Mouse (Mus musculus) forebrain, embryonic 15.5 days (tissue): ENCODE data around the gene Btla. TPM values are rescaled to one million over a fixed set of nuclear protein-coding genes. Genes with fewer than 3 reads are reported as not detected.

Experiments
- ATAC-seq: fragments of 200-750 bp; cut with Nextera tagmentation; replicated peaks from 2 replicates; pipeline ENCODE4 v1.8.0; 2017; ENCODE audit warnings: mild to moderate bottlenecking, moderate TSS enrichment, moderate library complexity
- H3K27ac ChIP-seq: fragments of 300-500 bp; sonication (generic); replicated peaks from 2 replicates; pipeline ENCODE4 v1.5.1; 2015; ENCODE audit warnings: mild to moderate bottlenecking, inconsistent platforms
- H3K27me3 ChIP-seq: fragments of 300-500 bp; sonication (generic); 2 replicates; pipeline ENCODE4 v1.6.1; 2015; ENCODE audit warnings: inconsistent platforms
- H3K36me3 ChIP-seq: fragments of 300-500 bp; sonication (generic); 2 replicates; pipeline ENCODE4 v1.6.1; 2015; ENCODE audit warnings: mild to moderate bottlenecking, inconsistent platforms
- H3K4me1 ChIP-seq: fragments of 300-500 bp; sonication (generic); 2 replicates; pipeline ENCODE4 v1.6.1; 2015; ENCODE audit warnings: inconsistent platforms
- H3K4me2 ChIP-seq: fragments of 300-500 bp; sonication (generic); replicated peaks from 2 replicates; pipeline ENCODE4 v1.6.1; 2015; ENCODE audit warnings: mild to moderate bottlenecking, inconsistent platforms
- H3K4me3 ChIP-seq: fragments of 300-500 bp; sonication (generic); 2 replicates; pipeline ENCODE4 v1.5.1; 2015; ENCODE audit warnings: mild to moderate bottlenecking, inconsistent platforms
- H3K9ac ChIP-seq: fragments of 300-500 bp; sonication (generic); replicated peaks from 2 replicates; pipeline ENCODE4 v1.6.1; 2015; ENCODE audit warnings: mild to moderate bottlenecking, inconsistent platforms
- H3K9me3 ChIP-seq: fragments of 300-500 bp; sonication (generic); 2 replicates; pipeline ENCODE4 v1.6.1; 2016; ENCODE audit warnings: inconsistent platforms
- WGBS: fragments of 180-500 bp; shearing (Covaris S2); methylation state at CpG from one replicate; pipeline ENCODE4 v1.1.7; 2015; ENCODE audit warnings: mixed read lengths; 5-methylcytosine and 5-hydroxymethylcytosine counted together
- polyA plus RNA-seq: library from polyadenylated mRNA; unstranded; fragments of >200 nt; fragmentation: Nextera tagmentation; extraction: Ambion mirVana; gene quantifications from 2 replicates; pipeline ENCODE4 v1.2.1, GENCODE M21; 2015

The Btla gene
- polyA plus RNA-seq, 1 experiment from 2014 or later, result 0.23 TPM

DNA sequence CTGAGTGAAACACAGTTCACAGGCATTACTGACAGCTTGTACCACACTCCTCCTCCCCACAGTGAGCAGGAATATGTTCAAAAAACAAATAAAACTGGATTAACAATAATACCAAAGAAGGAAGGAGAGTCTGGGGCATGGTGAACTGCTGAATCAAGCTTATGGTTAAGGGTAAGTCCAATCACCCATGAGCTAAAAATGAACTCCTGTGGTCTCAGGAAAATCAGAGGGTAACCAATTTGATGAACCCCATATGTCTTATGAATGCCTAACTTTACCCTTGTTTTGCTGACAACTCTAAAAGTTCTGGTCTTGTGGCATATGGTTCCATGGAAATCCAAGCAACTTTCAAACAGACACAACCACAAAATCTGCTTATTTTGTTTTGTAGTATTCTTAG lies 37.9 kb downstream of the Btla start:
- Histone ChIP-seq H3K27me3 (no peaks in the 10 kb centered on the region), H3K27ac (no peak overlapping the region), H3K36me3 (no peaks in the 10 kb centered on the region), H3K4me3 (no peak overlapping the region), H3K4me1 (no peaks in the 10 kb centered on the region), H3K9me3 (no peaks in the 10 kb centered on the region), H3K9ac (no peak overlapping the region), H3K4me2 (no peak overlapping the region)
- no peak for ATAC-seq

DNA sequence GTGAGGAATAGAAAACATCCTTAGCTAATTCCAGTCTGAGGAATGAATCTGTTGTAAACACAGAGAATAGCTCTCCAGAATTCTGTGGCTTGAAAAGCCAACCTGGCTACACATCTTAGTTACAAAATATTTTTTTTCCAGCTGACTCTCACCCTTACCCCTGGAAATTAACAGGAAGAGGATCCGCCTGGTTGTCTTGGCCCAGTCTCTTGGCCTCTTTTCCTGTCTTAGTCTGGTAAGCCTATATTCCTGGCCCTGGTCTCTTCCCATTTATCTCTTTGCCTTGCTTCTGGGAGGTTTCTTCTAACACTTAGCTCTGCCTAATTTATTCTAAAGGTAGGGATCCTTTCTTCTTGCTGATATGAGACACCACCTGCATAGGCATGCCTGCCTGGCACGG lies 45.8 kb downstream of the Btla start:
- Histone ChIP-seq H3K36me3 (no peaks in the 10 kb centered on the region), H3K4me3 (no peak overlapping the region), H3K27ac (no peak overlapping the region), H3K9ac (no peak overlapping the region), H3K4me1 (no peaks in the 10 kb centered on the region), H3K9me3 (no peaks in the 10 kb centered on the region), H3K27me3 (no peaks in the 10 kb centered on the region), H3K4me2 (no peak overlapping the region)
- no peak for ATAC-seq
- 71% methylated on average over 2 of the region's 2 CpGs for WGBS

DNA sequence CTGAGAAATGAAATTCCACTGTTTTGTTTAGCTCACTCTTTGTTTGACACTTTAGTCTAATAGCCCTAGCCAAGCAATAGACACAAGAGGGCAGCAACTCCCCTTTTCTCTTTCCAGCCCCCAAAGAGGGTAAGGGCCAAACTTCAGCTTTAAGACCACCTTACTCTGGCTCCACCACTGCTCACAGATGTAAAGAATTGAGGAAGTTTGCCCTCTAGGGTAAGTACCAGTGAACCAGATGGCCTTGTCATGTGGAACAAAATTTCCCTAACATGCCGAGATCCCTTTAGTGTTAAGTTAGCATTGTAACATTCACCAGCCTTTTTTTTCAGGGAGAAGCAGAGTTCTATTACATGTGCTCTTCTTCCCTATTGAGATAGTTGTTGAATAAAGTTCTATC lies 59.0 kb downstream of the Btla start:
- ATAC-seq, result no peak
- Histone ChIP-seq H3K4me3 (no peak overlapping the region), H3K4me1 (no peaks in the 10 kb centered on the region), H3K27ac (no peak overlapping the region), H3K9ac (no peak overlapping the region), H3K4me2 (no peak overlapping the region), H3K27me3 (no peaks in the 10 kb centered on the region), H3K9me3 (no peaks in the 10 kb centered on the region), H3K36me3 (no peaks in the 10 kb centered on the region)
- 75% methylated on average over 1 of the region's 1 CpGs for WGBS

DNA sequence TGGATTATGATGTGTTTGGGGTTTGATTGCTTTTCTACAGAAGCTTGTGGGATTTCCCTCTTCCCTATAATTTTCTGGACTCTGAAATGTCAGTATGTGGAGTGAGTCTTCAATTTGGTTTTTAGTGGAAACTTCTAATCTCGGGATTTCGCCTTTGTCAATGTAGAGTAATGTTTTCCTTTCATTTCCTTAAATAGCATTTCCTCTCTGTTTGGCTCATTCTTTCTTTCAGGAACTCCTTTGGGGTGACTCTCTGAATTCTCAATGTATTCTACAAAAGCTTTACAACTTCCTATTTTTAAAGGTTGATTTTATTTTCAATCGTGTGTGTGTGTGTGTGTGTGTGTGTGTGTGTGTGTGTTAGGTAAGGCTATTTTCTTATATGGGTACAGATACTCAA lies 73.7 kb downstream of the Btla start:
- WGBS, result 79% methylated on average over 3 of the region's 3 CpGs
- Histone ChIP-seq H3K4me2 (no peak overlapping the region), H3K27me3 (no peaks in the 10 kb centered on the region), H3K27ac (no peak overlapping the region), H3K9me3 (no peaks in the 10 kb centered on the region), H3K36me3 (no peaks in the 10 kb centered on the region), H3K9ac (no peak overlapping the region), H3K4me1 (no peaks in the 10 kb centered on the region), H3K4me3 (no peak overlapping the region)
- ATAC-seq, result no peak

Other genes starting within 250 kb of the Btla start
- gene Ccdc80, start 130.9 kb upstream of the Btla start, polyA plus RNA-seq, result 26.3 and 26.5 TPM in 2 replicates
- gene Slc35a5, start 65.6 kb upstream of the Btla start, polyA plus RNA-seq, result 33.1 and 38.3 TPM in 2 replicates
- gene Atg3, start 65.5 kb upstream of the Btla start, polyA plus RNA-seq, result 52.3 and 54.0 TPM in 2 replicates
- gene Cd200, start 184.7 kb downstream of the Btla start, polyA plus RNA-seq, result 198 and 214 TPM in 2 replicates